Mouse (Mus musculus): ENCODE results near the gene A230072I06Rik. TPM values are rescaled to one million over a fixed set of nuclear protein-coding genes. Genes with fewer than 3 reads are reported as not detected.

A230072I06Rik gene
- 0.17 and 0.77 TPM in 2 replicates for polyA plus RNA-seq (2015; fragmentation: Nextera tagmentation; extraction: Ambion mirVana)

GRCm38 (mm10) chr8:12278663-12279312 is at the start of gene A230072I06Rik:
TSS of gene A230072I06Rik (plus strand) at chr8:12278819.
- Histone ChIP-seq H3K36me3 (ENCODE audit: control insufficient read depth, insufficient read depth) (no peaks in the 10 kb centered on the region), H3K27me3 (replicated peaks; ENCODE audit: control insufficient read depth, insufficient read depth, low read length) (no peaks in the 10 kb centered on the region), H3K4me1 (replicated peaks; ENCODE audit: control insufficient read depth, insufficient read depth, low read length) (peaks cover 38% of the 10 kb centered on the region), H3K4me2 (ENCODE audit: low read length) (no peak within 1 kb of the TSS), H3K27ac (ENCODE audit: low read length) (peak within 1 kb of the TSS; percentile 39), H3K4me3 (replicated peaks; ENCODE audit: low read length) (no peak within 1 kb of the TSS), H3K9ac (replicated peaks; ENCODE audit: low read depth, low read length) (0 out of 2 replicates have a peak within 1 kb of the TSS, but pooled peaks have one; percentile 6), H3K9me3 (ENCODE audit: control insufficient read depth, low read length) (no peaks in the 10 kb centered on the region)
- ATAC-seq: peak; percentile 72
- WGBS: 11% methylated on average over 12 of the region's 12 CpGs

- Histone ChIP-seq H3K4me1 (replicated peaks; ENCODE audit: control insufficient read depth, insufficient read depth, low read length) (no peaks in the 10 kb centered on the region), H3K27me3 (replicated peaks; ENCODE audit: control insufficient read depth, insufficient read depth, low read length) (no peaks in the 10 kb centered on the region), H3K4me3 (replicated peaks; ENCODE audit: low read length) (no peak overlapping the region), H3K36me3 (ENCODE audit: control insufficient read depth, insufficient read depth) (no peaks in the 10 kb centered on the region), H3K27ac (ENCODE audit: low read length) (no peak overlapping the region), H3K4me2 (ENCODE audit: low read length) (no peak overlapping the region), H3K9ac (replicated peaks; ENCODE audit: low read depth, low read length) (no peak overlapping the region), H3K9me3 (ENCODE audit: control insufficient read depth, low read length) (no peaks in the 10 kb centered on the region)
- 20% methylated on average over 11 of the region's 11 CpGs for WGBS
- peak; percentile 26; the same call in 1 of the 2 replicates for ATAC-seq
Measured at GRCm38 (mm10) chr8:12234039-12234438, 44.6 kb upstream of the A230072I06Rik start.

GRCm38 (mm10) chr8:12238775-12239174 is 39.8 kb upstream of the A230072I06Rik start:
- H3K36me3 ChIP-seq (ENCODE audit: control insufficient read depth, insufficient read depth): no peaks in the 10 kb centered on the region
- peaks cover 3% of the 10 kb centered on the region for H3K4me1 ChIP-seq (replicated peaks; ENCODE audit: control insufficient read depth, insufficient read depth, low read length)
- 53% methylated on average over 7 of the region's 7 CpGs for WGBS
- no peak overlapping the region for H3K9ac ChIP-seq (replicated peaks; ENCODE audit: low read depth, low read length)
- no peak overlapping the region for H3K4me2 ChIP-seq (ENCODE audit: low read length)
- no peaks in the 10 kb centered on the region for H3K9me3 ChIP-seq (ENCODE audit: control insufficient read depth, low read length)
- ATAC-seq: no peak
- H3K27ac ChIP-seq (ENCODE audit: low read length): no peak overlapping the region
- H3K4me3 ChIP-seq (replicated peaks; ENCODE audit: low read length): no peak overlapping the region
- H3K27me3 ChIP-seq (replicated peaks; ENCODE audit: control insufficient read depth, insufficient read depth, low read length): no peaks in the 10 kb centered on the region

GRCm38 (mm10) chr8:12240143-12240542 is 38.5 kb upstream of the A230072I06Rik start:
- no peak overlapping the region for H3K4me2 ChIP-seq (ENCODE audit: low read length)
- no peak overlapping the region for H3K27ac ChIP-seq (ENCODE audit: low read length)
- ATAC-seq: no peak
- H3K27me3 ChIP-seq (replicated peaks; ENCODE audit: control insufficient read depth, insufficient read depth, low read length): no peaks in the 10 kb centered on the region
- H3K4me3 ChIP-seq (replicated peaks; ENCODE audit: low read length): no peak overlapping the region
- no peak overlapping the region for H3K9ac ChIP-seq (replicated peaks; ENCODE audit: low read depth, low read length)
- H3K9me3 ChIP-seq (ENCODE audit: control insufficient read depth, low read length): no peaks in the 10 kb centered on the region
- 61% methylated on average over 9 of the region's 9 CpGs for whole genome bisulfite sequencing
- no peaks in the 10 kb centered on the region for H3K36me3 ChIP-seq (ENCODE audit: control insufficient read depth, insufficient read depth)
- peaks cover 3% of the 10 kb centered on the region for H3K4me1 ChIP-seq (replicated peaks; ENCODE audit: control insufficient read depth, insufficient read depth, low read length)

- Histone ChIP-seq H3K27ac (ENCODE audit: low read length) (no peak overlapping the region), H3K9ac (replicated peaks; ENCODE audit: low read depth, low read length) (no peak overlapping the region), H3K4me3 (replicated peaks; ENCODE audit: low read length) (no peak overlapping the region), H3K27me3 (replicated peaks; ENCODE audit: control insufficient read depth, insufficient read depth, low read length) (no peaks in the 10 kb centered on the region), H3K36me3 (ENCODE audit: control insufficient read depth, insufficient read depth) (no peaks in the 10 kb centered on the region), H3K4me1 (replicated peaks; ENCODE audit: control insufficient read depth, insufficient read depth, low read length) (peaks cover 3% of the 10 kb centered on the region), H3K4me2 (ENCODE audit: low read length) (no peak overlapping the region), H3K9me3 (ENCODE audit: control insufficient read depth, low read length) (no peaks in the 10 kb centered on the region)
- ATAC-seq: no peak
- WGBS: 52% methylated on average over 1 of the region's 1 CpGs
Measured at GRCm38 (mm10) chr8:12243746-12244145, 34.9 kb upstream of the A230072I06Rik start.

GRCm38 (mm10) chr8:12259890-12260289 is 18.7 kb upstream of the A230072I06Rik start:
- Histone ChIP-seq H3K36me3 (ENCODE audit: control insufficient read depth, insufficient read depth) (no peaks in the 10 kb centered on the region), H3K9ac (replicated peaks; ENCODE audit: low read depth, low read length) (no peak overlapping the region), H3K27me3 (replicated peaks; ENCODE audit: control insufficient read depth, insufficient read depth, low read length) (no peaks in the 10 kb centered on the region), H3K9me3 (ENCODE audit: control insufficient read depth, low read length) (no peaks in the 10 kb centered on the region), H3K4me1 (replicated peaks; ENCODE audit: control insufficient read depth, insufficient read depth, low read length) (no peaks in the 10 kb centered on the region; the same call in 1 of the 2 replicates), H3K4me3 (replicated peaks; ENCODE audit: low read length) (no peak overlapping the region), H3K4me2 (ENCODE audit: low read length) (no peak overlapping the region), H3K27ac (ENCODE audit: low read length) (no peak overlapping the region)
- no peak for ATAC-seq
- 88% methylated on average over 2 of the region's 2 CpGs for WGBS

- H3K27me3 ChIP-seq (replicated peaks; ENCODE audit: control insufficient read depth, insufficient read depth, low read length): no peaks in the 10 kb centered on the region
- no peak overlapping the region for H3K4me2 ChIP-seq (ENCODE audit: low read length)
- no peaks in the 10 kb centered on the region for H3K9me3 ChIP-seq (ENCODE audit: control insufficient read depth, low read length)
- H3K4me3 ChIP-seq (replicated peaks; ENCODE audit: low read length): no peak overlapping the region
- H3K9ac ChIP-seq (replicated peaks; ENCODE audit: low read depth, low read length): no peak overlapping the region
- no peaks in the 10 kb centered on the region; the same call in 1 of the 2 replicates for H3K4me1 ChIP-seq (replicated peaks; ENCODE audit: control insufficient read depth, insufficient read depth, low read length)
- peak; percentile 28; the same call in 1 of the 2 replicates for ATAC-seq
- no peaks in the 10 kb centered on the region for H3K36me3 ChIP-seq (ENCODE audit: control insufficient read depth, insufficient read depth)
- 68% methylated on average over 6 of the region's 6 CpGs for WGBS
- H3K27ac ChIP-seq (ENCODE audit: low read length): no peak overlapping the region
Measured at GRCm38 (mm10) chr8:12260476-12261029, 18.1 kb upstream of the A230072I06Rik start.

- no peak overlapping the region for H3K4me3 ChIP-seq (replicated peaks; ENCODE audit: low read length)
- H3K4me1 ChIP-seq (replicated peaks; ENCODE audit: control insufficient read depth, insufficient read depth, low read length): no peaks in the 10 kb centered on the region; the same call in 1 of the 2 replicates
- H3K36me3 ChIP-seq (ENCODE audit: control insufficient read depth, insufficient read depth): no peaks in the 10 kb centered on the region
- H3K27ac ChIP-seq (ENCODE audit: low read length): no peak overlapping the region
- no peaks in the 10 kb centered on the region for H3K9me3 ChIP-seq (ENCODE audit: control insufficient read depth, low read length)
- WGBS: 37% methylated on average over 4 of the region's 4 CpGs
- ATAC-seq: no peak
- H3K4me2 ChIP-seq (ENCODE audit: low read length): no peak overlapping the region
- H3K9ac ChIP-seq (replicated peaks; ENCODE audit: low read depth, low read length): no peak overlapping the region
- H3K27me3 ChIP-seq (replicated peaks; ENCODE audit: control insufficient read depth, insufficient read depth, low read length): no peaks in the 10 kb centered on the region
Measured at GRCm38 (mm10) chr8:12261556-12261955, 17.1 kb upstream of the A230072I06Rik start.

GRCm38 (mm10) chr8:12264996-12265395 is 13.6 kb upstream of the A230072I06Rik start:
- peaks cover 4% of the 10 kb centered on the region for H3K4me1 ChIP-seq (replicated peaks; ENCODE audit: control insufficient read depth, insufficient read depth, low read length)
- H3K4me3 ChIP-seq (replicated peaks; ENCODE audit: low read length): no peak overlapping the region
- no peak for ATAC-seq
- H3K9me3 ChIP-seq (ENCODE audit: control insufficient read depth, low read length): no peaks in the 10 kb centered on the region
- no peak overlapping the region for H3K9ac ChIP-seq (replicated peaks; ENCODE audit: low read depth, low read length)
- 84% methylated on average over 8 of the region's 8 CpGs for WGBS
- no peaks in the 10 kb centered on the region; the same call in 1 of the 2 replicates for H3K27me3 ChIP-seq (replicated peaks; ENCODE audit: control insufficient read depth, insufficient read depth, low read length)
- H3K36me3 ChIP-seq (ENCODE audit: control insufficient read depth, insufficient read depth): no peaks in the 10 kb centered on the region
- no peak overlapping the region for H3K4me2 ChIP-seq (ENCODE audit: low read length)
- H3K27ac ChIP-seq (ENCODE audit: low read length): no peak overlapping the region
